Mouse (Mus musculus) brain, adult 2 months (tissue): Measurements from ENCODE around the gene Crisp2.
A peak's percentile ranks its signal among the peaks of the same experiment; 100 is the strongest.
"Not testable (repeated sequence)": the region's sequence is repeated elsewhere in the genome, so short reads cannot be mapped to it uniquely, and the experiment has no call there.

Experiments
- DNase-seq: peaks from one replicate; pipeline ENCODE4 v3.0.0; 2011; ENCODE audit warnings: low read depth, low spot score

The Crisp2 gene

DNA sequence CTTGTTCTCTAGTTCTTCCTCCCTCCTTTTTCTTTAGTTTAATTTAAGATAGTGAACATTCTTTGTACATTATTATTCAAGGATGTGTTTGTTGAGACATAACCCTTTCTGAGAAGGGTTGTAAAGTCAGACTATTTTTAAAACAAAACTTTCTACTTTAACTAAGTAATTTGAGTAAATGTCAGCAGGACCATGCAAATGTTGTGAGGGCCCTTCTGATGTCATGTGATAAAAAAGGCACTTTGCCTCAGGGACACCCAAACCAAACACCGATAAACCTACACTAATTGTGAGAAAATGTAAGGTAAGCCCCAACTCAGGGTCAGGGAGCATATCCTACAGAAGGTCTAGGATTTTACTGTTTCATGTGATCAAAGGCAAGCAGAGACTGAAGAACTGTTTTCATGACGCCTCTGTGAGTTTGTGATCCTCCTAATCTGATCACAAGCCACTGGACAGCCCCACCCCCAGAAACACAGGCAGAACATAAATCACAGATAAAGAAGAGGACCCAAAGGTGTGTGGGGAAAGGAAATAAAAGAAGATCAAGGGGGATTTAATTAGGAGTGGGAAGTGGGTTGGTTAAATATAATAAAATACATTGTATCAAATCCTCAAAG is at the start of gene Crisp2:
Crisp2 (minus strand) TSS at position 51 of the 620 bp plus-strand sequence.
- no peak for DNase-seq

DNA sequence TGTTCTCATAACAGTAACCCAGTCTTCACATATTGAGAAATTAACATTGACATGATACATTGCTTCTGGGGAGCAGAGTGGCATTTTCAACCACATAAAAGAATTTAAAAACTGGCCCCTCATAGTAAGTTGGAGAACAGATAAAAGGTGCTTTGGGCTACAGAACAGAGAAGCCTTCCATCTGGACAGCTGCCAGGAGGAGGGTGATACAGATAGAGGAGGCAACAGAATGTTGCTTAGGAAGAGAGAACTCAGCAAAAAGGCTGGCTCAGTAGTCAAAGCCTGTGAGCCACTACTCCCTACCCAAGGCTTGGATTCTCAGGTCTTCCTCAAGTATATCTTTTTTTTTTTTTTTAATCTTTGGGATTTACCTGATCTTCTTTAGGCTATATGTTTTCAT is 48.3 kb upstream of the Crisp2 start:
- DNase-seq = no peak

DNA sequence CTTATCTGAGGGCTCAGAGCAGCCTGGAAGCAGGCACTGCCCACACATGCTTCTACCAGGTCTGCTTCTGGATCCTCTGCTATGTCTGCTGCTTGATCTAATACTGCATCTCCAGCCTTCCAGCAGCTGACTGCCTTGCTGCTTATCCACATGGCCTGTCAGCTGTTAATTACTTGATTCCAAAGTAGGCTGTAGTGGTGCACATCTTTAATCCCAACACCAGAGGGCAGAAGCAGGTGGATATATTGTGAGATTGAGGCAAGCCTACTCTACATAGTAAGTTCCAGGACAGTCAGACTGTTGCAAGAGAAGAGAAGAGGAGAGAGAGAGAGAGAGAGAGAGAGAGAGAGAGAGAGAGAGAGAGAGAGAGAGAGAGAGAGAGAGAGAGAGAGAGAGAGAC is 30.5 kb upstream of the Crisp2 start:
- peak; percentile 17 for DNase-seq

DNA sequence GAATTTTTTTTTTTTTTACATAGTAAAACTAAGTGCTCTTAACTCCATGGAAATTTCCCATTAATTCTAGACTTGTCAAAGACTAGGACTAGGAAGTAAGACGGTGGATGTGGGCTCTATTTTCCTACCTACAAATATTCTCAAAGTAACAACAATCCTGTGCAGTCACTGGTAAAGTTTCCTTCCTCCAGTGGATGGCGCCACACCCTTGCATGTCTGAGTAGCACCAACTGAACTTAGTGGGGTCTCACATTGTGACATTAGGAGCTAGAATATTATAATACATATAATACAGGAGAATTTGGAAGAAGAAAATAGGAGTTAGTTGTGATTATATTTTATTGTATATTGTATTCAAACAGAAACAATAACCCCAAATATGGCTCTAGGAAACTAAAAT is 25.1 kb upstream of the Crisp2 start:
- no peak for DNase-seq

DNA sequence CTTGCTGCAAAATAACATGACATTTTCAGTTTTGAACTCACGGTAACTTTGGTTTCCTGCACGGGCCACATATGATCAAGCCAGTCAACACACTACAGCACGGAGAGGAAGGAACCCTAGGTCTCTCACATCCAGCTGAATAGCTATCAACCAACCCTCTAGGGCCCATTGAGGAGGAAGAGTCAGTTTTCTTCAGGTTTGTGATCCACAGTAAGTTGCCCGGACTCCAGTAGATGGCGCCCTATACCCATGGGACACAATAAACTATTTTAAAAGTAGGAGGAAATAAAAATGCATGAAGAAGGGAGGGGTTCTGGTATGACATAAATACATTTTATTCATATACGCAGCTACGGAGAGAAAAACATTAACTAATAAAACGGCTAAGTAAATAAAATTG is 17.7 kb upstream of the Crisp2 start:
- DNase-seq = peak; percentile 3

DNA sequence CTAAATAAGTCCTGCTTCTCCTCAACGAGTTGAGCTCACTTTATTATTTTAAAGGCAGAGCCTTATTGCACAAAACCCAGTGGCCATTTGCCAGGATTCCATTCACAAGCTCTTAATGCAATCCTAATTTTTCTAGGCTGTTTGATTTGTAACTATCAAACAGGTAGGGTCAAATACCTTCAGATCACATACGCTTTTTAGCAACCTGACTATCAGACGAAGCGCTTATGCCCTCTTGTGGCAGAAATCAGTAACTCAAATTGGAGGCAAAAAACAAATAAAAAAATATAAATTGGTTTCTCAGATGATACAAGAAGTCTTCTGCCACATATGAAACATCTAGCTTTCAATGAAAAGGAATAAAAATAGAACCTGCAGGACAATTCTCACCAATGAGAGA is 17.0 kb upstream of the Crisp2 start:
- DNase-seq = peak; percentile 19

DNA sequence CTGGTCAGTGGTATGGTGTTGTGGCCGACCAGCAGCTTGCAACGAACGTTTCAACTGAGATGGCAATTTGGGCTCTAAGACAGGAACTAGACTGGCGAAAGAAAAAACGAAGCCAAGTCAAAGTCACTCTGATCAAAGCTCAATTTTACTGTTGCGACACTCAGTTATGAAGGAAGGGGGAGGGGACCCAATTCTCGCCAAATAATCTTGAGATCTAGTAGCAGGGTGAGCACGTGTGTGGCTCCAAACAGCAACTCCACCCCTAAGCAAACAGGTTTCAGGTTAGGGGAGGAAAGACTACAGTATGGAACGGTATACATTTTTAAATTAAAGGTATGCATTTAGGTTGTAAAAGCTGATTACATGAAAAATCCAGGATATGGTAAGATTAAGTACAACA is 14.7 kb upstream of the Crisp2 start:
- DNase-seq = no peak

DNA sequence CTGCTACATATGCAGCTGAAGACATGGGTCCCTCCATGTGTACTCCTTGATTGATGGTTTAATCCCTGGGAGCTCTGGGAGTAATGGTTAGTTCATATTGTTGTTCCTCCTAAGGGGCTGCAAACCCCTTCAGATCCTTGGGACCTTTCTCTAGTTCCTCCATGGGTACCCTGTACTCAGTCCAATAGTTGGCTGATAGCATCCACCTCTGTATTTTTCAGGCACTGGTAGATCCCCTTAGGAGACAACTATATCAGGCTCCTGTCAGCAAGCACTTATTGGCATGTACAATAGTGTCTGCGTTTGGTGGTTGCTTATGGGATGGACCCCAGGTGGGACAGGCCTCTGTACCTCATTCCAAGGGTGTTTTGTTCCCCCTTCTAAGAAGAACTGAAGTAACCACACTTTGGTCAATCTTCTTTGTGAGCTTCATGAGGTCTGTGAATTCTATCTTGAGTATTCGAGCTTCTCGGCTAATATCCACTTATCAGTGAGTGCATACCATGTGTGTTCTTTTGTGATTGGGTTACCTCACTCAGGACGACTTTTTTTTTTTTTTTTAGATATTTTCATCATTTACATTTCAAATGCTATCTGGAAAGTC is 10.6 kb upstream of the Crisp2 start:
- no peak for DNase-seq

DNA sequence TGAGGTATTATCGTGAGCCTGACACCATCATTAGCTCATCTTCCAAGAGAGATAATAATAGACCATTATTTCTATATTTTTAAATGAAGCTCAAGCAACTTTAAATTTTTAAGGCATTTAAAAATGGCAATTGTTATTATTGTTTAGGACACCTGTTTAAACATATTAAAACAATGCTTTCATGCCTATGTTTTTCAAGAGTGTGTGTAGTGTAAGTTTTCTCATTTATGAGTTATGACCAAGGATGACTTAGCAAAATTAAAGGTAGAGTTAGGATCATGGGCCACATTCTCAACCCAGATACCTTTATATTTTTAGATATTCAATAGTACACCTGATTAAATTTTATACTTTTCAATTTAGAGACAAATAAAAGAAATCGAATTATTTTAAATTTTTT is 5.5 kb upstream of the Crisp2 start:
- DNase-seq = no peak

DNA sequence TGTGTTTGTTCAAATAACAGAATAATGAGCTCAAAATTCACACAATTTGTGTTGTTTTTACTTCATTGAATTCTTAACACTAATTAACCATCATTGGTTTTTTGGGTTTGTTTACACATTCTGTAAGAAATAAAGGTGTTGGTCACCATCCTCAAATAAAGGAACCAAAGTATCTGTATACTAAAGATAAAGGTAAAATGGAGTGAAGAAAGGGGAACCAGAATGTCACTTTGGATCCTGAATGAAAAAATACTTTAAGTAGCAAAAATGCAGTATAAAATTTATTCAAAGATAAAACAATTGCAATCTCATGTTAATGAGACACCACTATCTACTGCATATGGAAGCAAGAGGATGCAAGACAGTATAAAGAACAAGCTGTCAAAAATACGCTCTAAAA is 4.8 kb upstream of the Crisp2 start:
- DNase-seq = no peak

DNA sequence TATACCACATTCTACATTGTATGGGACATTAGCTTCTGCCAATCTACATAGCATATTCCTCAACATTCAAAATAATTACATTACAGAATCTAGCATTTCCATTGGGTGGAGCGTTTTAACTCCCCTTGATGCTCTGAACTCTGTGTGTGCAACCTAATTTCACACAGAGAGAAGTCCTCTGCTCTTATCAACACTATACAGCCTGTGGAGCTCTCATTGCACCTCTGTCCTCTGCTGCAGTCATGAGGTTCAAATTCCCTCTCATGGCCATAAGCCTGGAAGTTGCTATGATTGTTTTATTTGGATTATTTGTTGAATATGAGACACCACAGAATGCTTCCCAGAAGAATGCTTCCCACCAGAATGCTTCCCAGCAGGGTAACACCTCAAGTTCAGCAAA is 4.1 kb upstream of the Crisp2 start, which contains the start of gene Rhag:
Rhag (plus strand) TSS at position 193 of the 400 bp plus-strand sequence.
- DNase-seq = no peak

DNA sequence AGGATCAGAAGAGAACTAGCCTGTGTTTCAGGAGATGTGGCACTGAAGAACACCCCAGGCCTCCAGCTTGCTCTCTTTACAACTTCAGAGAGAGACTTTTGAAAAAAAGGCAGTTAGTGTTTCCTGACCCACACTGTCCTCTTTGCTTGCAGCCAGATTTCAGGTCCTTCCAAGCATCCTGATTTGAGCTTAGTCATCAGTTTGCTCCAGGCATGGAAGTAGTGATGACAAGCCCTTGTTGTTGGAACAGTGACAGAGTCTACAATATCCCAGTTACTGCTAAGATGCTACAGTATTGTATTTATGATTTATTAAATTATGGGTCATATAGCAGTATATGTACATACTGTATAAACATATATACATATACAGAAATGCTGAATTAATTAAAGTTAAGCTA is 1.3 kb upstream of the Crisp2 start:
- DNase-seq = peak; percentile 2

DNA sequence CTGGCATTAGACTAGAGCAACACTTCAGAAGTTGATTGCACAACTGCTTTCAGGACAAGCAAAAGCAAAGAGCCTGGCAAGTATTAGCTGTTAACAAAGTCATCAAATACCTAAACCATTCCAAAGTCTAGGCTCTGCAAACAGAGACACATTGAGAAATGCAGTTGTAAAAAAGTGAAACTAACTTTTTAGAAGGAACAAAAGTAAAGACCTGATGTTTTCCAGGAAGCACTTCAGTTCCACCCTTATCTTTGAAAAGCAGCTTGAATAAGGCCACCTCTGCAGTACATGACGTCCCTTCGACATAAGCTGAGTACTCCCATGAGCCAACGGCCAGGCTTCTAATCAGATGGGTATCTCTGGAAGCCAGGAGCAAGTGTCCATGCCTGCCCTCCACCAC is 253 bp downstream of the Crisp2 start:
- no peak for DNase-seq

DNA sequence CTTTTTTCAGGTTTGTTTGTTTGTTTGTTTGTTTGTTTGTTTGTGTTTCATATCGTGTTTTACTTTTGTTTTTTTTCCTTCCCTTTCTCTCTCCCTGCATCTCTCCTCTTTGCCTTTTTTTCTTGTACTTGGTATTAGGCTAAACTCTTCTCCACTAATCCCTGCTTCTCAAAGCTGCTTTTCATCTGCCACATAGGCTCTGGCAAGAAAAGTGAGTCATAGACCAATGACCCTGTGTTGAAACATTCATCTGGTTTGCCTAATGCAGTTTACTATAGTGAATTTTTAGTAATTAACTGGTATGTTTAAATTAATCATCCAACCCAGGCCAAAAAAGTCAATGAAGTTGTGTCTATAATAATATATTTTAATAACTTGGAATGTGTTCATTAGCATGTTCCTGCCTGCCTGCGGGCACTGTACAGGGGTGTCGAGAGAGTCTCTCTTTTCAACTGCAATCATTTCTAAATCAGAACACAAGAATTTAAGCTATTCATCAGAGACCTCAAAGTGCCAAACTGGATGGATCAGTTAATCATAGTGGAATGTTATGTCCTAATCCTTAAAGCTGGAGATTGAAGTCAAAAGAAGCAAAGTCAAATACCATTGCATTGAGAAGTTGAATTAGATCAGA is 4.0 kb downstream of the Crisp2 start:
- DNase-seq = no peak

DNA sequence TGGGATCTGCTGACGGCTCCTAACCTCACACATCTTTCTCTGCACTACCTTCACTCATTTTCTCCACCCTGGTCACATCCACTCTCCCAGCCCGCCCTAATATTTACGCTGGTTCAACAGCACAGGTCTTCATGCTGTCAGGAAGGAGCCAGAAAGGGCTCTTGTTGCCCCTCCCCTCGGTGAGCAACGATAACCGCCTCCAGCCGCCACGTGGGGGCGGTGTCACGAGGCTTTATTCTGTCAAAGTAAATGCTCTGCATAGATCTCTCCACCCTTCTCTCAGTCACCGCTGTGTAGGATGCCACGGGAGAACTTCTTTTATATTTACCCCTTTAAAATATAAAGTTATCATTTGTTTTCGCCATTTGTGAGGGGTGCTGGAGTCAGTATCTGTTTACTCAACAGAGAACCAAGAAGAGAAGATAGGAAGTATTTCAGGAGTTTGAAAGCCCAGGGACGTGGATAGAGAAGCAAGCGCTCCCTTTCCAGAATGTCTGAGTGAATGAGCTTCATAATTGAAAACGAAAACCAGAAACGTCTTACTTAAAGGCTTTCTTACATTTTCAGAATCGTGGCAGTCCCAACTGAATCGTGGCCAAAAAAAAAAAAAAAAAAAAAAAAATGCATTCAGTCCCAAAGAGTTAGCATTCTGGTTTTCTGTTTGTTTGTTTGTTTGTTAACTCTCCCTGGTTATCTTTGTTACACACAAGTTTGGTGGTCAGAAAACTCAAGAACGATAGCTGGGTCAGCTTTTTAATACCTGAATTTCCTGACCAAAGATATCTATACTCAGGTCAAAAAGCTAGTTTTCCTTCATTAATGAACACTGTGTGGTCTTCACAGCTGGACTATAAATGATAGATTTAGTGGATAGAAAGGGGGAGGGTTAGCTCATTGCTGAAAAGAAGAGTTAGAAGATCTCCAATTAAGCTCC is 12.6 kb downstream of the Crisp2 start:
- DNase-seq = peak; percentile 0

DNA sequence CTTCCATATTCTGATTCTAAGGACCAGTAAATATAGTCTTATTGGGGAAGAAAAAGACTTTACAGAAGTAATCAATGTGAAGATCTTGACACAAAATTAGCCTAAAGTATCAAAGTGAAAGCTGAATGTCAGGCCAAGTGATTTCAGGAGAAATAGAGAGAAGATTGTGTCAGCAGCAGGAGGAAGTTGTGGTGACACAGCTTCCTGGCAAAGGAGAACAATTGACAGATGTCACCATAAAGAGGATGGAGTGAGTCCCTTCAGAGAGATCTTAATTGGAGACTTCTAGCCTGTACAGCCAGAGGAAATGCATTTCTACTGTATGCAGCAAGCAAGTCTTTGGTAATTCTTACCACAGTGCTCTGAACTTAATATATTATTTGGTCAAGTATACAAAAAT is 16.9 kb downstream of the Crisp2 start:
- no peak for DNase-seq

DNA sequence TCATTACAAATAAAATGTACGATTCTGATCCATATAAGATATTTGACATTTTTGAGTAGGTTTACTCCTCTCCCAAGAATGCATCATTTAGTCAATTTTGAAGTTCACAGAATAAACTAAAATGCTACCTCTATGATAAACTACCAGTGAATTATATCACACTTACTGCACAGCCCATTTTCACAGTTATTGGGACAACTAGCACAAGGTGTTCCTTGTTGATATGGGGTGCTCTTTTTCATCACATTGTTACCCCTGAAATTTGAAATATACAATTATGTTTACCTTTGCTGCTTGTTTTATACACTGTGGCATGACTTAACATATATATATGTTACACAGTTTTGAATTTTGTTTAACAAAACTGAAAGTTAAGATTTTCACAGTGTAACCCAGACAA is 39.7 kb downstream of the Crisp2 start:
- DNase-seq = no peak

DNA sequence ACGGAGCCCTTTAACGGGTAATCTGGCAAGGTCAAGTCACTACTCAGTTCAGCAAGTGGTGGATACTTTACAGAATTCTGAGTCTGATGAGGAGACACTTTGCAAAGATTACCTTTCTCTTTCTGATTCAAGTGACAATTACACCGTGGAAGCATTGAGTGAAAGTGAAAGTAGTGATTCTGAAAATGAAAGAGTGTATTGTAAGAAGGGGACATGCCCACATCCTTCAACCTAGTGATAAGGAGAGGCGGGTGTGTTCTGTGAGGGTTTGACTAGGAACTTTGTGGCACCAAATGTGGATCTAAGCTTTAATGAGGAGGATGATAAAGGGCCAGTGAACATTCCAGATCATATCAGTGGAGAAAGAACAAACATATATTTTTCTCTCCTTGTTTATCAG is 43.1 kb downstream of the Crisp2 start:
- no peak for DNase-seq

DNA sequence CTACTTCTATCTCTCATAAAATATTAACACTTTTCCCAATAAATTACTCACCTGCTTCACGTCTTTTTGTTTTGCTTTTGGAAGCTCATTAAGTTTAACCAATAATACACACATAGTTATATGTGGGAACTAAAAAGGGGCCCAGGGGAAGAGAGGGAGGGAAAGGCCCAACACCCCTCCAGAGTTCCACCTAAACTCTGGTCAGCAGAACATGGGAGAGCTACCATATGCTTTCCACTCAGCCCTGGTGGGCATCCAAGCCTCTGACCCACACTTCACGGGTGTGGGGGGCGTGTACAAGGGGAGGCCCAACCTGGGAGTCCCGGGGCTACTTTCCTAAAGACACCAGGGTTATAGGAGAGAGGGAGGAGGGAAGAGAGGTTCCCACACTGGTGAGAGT is 75.1 kb downstream of the Crisp2 start:
- no peak for DNase-seq

DNA sequence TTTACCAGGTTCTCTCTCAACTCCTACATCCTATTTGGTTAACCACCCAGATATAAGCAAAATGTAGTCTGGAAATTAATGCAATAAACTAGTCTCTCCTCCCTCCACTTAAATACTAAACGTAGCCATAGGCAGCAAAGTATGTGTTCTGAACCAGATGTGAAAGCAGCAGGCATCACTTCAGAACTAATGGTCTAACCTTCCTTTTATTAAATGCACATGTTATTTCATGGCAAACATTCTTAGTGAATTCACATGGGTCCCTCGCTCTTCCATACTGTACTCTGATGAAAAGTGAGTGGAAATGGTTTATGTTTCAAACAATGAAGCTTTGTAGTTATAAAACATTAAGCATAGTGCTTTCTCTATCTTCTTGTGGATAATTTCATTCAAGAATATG is 75.5 kb downstream of the Crisp2 start:
- DNase-seq = no peak

DNA sequence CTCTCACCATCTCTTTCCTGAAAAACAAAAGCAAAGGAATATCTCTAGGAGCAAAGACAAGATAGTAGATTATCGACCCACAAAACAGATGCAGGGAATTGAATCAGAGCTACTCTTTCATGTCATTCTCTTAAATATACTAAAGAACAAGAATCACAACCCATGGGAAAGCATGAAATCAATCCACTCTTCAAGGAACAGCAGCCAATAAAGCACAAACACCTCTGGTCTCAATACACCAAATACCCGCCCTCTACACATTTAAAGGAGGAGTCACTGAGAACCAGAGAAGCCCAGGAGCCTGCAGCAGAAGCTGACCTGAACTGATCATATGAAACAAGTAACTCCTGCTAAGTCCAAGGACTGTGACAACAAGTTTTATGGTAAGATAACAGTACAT is 80.0 kb downstream of the Crisp2 start, which contains the start of gene Esp1:
Esp1 (plus strand) TSS at position 301 of the 400 bp plus-strand sequence.
- no peak for DNase-seq

DNA sequence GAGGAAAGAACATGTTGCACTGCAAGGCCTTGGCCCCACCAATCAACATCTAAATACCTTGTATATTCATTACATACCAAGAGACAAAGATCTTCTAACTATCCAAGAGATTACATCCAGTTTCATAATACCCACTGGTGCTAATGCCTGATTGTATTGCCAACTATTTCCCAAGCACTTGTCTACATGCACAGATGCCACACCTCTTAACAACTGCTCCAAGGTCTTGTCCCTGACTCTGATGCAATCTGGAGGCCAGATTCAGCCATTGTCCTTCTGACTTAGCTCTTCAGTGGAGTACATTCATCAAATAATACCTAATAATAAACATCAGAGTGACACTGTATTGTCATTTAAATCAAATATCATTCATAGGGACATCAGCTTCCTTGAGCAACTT is 89.7 kb downstream of the Crisp2 start:
- not testable (repeated sequence) for DNase-seq
